Mouse (Mus musculus) layer of hippocampus, adult 11-12 months (tissue): Measurements from ENCODE around the gene Gm15217.

Experiments
- DNase-seq: peaks from one replicate; pipeline ENCODE4 v3.0.0; 2022; ENCODE audit warnings: low spot score

The Gm15217 gene

DNA sequence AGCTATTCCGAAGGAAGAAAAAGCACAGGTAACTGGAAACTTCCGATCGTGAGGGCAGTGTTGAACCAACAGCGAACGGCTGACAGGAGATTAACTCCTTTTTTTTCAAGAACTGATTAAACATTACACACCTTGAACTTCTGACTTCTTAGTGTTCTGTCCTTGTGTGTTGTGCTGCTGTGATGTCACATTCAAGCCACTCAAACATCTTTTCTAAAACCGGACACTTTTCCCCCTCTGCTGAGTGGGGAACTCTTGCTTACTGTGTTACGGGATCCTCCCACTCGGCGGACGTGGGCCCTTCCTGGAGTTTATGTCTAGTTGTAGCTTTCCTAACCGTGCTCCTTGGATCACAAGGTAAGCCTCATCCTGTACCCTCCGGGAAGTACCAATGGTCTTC is at the start of gene Gm15217:
TSS of gene Gm15217 (plus strand) at position 130 of the 400 bp plus-strand sequence.
- DNase-seq, result no peak

DNA sequence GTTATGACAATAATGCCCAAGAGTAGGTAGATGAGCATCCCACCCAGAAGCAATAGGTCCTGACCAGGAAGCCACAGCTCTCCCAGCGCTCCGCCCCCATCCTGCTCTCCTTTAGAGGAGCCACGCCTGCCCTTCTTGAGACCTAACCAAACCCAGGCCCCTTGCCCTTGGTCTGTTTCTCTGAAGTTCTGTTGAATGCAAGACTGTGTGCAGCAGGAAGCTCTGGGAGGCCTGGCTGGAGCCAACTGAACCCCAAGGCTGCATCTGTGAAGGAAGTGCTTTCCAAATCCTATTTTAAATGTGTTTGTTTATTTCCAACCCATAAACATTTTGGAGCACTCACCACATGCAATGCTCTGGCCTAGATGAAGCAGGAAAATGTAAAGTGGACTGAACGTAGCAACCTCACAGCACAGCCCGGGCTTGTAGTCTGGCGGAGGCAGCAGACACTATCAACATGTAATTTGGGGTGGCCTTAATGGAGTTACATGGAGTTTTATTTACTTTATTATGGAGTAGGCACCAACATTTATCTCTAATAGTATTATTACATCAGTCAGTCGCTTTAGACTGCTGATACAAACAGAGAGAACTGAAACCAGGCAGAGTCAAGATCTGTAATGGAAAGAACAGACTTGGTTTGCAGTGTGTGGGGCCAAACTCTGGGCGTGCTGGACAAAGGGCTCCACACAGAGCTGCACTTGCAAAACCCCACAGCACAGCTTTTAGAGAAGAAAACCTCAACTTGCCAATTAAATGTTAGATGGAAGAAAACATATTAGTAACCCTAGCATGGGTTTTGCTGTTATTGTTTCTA is 45.6 kb upstream of the Gm15217 start:
- DNase-seq, result no peak

DNA sequence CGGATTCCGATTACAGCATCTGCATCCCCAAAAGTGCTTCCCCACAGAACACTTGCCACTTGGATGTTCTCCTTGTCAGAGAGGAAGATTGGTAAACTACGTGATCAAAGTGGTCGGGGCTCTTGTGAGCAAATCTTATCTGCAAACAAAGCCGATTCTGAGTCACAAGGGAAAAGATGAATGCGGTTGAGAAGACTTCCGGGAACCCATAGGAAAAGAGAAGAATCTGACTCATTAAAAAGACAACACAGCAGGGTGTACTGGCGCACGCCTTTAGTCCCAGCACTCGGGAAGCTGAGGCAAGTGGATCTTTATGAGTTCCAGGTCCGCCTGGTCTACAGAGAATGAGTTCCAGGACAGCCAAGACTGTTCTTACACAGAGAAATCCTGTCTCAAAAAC is 40.4 kb upstream of the Gm15217 start:
- no peak for DNase-seq

DNA sequence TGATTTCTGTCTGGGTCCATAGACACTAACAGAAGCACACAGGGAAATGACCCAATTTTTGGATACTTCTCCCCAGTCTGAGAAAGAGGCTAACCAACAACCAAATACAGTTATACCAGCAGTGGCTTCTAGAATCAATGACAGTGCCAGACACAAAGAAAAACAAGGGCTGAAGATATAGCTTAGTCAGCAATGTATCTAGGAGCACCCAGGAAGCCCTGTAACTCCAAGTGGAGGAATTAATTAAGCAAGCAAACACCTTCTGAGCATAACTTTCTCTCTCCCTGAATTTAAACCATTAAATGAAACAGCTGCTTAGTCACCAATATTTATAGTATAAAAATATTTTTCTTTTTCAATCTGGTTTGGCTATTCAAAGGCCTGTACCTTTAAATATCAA is 34.5 kb upstream of the Gm15217 start:
- no peak for DNase-seq

DNA sequence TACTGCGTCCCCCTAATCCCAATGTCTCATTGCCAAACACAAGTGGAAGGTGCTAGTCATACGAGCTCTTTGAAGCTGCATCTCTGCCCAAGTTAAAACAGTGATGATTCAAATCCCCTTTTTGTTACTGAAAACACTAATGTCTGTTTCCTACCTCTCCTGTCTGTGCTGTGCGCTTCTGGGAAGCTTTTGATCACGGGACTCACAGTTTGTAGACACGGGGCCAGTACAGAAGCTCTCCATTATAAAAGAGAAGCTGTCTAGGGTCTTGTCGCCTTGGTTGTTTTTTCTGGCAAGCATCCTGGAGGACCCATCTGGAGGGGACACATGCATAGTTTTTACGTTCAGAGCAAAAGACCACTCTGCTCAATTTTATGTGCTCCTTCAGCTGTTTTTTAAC is 21.9 kb upstream of the Gm15217 start:
- DNase-seq, result no peak

DNA sequence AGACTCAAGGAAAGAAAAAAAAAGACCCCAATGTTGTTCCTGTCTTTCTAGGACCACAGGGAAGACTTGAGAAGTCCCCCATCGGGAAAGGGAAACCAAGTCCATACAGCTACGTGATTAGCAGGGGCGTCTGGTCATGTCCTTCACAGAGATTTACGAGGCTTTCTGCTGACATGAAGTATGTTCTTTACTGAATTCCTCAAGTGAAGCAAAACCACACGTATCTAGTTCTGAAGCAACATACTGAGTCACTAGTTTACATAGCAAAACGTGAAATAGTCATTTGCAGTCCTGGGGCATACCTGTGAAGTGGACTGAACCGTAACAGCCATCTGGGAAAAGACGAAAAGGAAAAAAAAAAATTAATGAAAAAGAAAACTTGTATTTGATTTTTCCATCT is 21.5 kb upstream of the Gm15217 start:
- no peak for DNase-seq

DNA sequence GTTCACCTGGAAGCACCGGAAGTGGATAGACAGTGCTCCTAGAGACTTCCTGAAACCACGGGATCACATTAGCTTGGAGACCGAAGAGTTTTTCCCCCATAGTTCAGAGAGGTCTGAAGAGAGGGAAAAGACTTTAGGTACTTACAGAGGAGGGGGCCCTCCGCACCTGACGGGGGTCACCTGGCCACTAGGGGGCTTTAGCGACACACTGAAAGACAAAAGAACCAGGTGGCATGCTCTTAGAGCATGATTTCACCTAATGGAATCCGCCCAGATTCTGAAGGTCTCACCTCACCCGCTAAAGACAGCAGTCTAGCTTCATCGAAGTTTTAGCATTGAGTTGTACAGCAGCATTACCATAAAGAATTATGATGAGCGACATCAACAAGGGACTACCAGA is 16.0 kb upstream of the Gm15217 start:
- DNase-seq, result no peak

DNA sequence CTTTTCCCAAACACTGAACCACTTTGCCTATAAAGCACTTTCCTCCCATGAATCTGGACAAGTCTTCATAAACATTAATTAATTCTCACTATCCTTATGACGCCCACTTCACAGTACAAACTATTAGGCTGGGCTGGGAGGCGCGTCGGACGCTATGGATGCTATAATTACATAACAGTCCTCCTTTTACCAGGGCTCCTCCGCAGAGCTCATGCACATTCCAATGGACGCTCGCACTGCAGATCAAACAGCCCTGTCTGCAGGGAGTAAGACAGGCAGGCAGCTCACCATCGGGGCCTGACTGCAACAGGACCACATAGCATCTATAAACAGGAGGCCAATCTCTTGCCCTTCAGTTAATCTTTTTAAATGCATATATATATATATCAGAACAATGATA is 6.8 kb upstream of the Gm15217 start:
- no peak for DNase-seq

DNA sequence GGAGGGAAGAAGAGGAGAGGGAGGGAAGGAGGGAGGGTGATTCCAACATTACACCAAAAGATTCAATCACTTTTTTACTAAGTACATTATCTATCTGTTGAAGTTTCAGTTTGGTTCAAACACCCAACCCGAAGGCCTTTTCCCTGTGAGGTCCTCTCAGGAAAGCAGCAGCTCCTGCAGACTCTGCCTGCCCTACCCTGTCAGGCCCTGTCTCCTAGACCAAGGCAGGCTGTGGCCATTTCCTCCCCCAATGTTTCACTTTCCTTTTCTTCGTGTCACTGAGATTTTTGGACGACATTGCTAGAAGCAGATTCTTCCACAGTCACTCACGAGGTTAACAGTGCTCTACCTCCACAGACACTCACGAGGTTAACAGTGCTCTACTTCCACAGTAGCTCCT is 3.4 kb upstream of the Gm15217 start:
- no peak for DNase-seq

DNA sequence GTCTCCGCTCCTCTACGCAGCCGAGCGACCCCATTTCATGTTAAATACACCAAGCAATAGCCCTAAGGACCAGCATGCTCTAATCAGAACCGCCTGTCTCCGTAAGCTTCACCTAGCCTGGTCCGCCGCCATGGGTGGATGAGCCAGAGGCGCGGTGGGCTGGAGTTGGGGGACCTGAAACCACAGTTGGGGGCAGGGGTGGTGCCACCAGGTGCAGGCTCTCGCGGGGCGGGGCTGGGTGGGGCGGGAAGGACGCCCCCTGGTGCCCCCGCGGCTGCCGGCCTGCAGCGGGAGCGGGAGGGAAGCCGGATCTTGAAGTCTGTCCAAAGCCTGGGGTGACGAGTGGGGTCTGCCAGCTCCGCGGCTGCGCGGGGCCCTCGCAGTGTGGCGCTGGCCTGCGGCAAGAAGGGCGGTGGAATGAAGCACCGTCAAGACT is 1.1 kb downstream of the Gm15217 start:
- no peak for DNase-seq

DNA sequence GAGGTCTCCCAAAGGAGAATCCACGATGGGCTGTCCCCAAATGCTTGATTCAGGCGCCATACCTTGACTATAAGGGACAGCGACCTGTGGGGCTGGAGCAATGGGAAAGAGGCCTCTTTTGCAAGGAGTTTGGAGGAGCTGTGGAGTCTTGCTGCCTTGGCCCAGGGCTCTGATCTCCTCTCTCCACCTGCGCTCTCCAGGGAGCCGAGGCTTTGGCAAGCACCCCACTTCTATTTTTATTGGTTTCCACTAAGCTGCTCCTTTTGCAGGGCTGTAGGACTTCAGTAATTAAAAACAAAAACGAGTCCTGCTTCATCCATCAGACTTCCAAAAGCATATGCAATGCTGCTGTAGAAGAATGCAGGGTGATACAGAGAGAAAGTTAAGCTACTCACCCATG is 2.2 kb downstream of the Gm15217 start:
- DNase-seq, result no peak

DNA sequence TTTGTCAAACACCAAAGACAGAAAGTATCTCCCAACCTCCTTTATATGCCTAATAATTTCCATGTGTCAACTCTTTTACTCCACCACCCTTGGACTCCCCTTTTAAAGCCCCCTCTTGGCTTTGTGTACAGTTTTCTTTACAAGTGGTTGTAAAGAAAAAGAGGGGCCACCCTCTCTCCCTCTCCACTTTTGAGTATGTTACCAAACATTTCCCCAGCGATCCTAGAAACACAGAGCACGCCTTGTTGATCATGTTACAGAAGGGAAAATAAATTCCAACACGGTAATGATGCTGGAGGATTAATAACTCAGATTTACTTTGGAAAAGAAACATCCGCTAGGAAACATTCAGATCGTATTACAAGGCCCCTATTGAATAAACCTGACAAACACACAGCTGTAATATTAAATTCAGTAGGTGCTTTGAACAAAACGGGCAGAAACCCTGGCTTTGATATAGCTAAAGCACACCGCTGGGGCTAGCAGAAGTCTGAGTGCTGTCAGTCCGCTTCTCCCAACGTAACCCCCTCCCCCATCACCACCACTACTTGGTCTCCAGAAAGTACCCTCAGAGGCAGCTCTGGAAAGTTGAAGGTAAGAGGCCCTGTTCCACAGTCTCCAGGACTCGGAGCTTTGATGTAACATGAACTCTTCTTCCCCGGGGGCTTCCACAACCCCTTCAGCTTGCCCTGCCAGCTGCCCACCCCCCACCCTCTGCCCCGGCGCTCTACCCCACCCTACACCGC is 5.9 kb downstream of the Gm15217 start:
- no peak for DNase-seq

DNA sequence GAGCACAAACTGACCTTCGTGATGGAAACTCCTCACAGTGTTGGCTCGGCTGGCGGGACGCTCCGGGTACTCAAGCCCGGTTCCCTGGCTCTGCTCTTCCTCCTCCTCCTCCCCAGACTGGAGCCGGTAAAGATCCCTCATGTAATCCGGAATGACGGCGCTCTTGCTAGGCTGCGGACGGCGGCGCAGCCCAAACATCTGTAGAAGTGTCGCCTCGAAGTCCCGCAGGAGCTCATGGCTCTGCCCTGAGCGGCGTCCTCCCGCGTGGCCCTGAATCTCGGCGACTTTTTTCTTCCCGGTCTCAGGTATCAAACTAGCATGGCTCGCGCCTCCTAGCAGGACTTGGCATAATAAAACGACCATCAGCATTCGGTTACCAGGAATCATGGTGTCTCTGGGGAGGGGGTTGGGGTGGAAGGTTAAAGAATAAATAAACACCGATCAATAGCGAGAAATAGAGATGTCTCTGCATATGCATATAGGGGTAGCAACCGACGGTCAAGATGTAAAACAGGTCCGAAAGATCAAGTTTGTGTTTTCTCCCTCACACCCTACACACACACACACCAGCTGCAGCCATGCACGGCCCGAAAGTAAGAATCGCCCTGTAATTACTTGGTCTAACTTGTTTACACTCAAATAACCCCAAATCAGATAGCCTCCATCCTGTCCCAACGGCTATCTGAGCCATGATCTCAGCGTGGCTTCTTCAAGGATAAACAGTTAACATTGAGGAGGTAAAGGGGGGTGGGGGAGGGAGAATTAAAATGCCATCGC is 6.7 kb downstream of the Gm15217 start:
- no peak for DNase-seq

DNA sequence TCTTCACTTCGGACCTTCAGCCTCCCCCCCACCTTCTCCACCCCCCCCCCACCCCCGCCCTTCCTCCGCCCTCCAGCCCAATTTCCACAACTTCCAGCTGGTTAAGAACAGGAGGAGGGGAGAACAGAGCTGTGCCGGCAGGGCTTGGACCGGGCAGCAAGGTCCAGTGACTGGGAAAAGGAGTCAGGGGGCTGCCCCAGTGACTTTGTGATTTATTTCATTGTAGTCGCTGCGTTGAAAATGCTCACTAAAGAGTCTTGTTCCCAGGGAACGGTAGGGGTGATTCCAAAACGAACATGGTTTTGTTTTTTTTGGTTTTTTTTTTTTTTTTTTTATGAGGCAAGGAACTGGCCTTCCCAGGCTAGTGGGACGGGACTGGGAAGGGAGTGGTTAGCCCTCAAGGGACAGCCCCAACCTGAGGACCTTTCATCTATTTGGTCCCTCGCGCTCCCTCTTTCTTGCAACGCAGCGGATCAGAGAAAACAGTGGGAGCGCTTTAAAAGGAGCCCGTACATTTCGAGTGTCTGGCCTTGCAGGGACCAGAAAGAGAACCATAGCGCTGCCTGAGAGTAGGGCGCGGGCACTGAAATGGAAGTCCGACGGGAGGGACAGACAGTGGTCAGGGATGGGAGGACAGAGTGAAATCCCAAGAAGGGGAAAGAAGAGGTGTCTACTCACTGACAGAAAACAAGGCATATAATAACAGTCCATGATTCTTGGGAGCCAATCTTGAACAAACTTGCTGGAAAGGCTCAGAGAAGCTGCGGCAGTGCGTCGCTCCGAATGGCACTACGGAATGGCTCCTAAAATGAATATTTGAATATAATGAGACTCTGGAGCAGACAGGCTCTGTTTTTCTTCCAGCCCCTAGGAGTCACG is 7.5 kb downstream of the Gm15217 start:
- no peak for DNase-seq

DNA sequence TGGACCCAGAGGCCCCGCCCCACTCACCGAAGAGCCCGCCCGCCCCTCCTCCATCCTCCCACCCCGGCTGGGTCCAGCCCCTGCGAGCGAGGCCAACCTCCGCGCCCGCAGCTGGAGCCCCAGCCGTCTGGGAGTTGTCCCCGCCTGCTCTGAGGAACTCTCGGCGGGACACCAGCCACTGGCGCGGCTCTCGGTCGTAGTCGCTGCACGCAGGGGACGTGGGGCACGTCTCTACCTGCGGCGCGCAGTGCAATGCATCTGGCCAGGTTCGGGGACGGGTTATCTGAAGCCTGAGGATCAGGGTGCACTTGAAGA is 8.1 kb downstream of the Gm15217 start:
- DNase-seq, result peak; percentile 12

DNA sequence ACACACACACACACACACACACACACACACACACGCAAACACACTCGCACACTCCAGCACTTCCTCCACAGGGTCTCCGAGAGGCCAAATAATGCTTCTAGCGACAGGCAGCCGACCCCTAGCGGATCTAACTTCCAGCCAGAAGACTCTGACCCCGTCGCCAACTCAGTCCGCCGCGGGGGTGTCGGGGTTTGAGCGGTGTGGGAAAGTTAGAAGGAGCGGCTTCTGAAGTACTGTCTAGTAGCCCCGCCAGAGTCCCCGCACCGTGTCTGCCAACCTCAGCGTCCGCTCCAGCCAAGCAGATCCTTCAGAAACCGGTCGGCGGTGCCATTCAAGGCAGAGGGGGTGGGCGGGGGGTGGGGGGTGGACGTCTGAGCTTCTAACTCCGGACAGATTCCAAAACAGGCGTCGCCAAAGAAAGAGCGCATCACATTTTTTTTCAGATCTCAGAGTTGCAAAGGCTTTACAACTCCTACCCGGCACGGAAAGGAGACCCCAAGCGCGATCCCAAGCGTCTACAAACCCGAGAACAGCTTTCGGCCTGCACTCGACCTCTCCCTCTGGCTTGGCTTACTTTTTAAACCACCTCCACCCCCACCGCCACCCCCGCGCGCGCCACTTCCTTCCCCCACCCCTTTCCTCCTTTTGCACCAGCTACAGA is 8.7 kb downstream of the Gm15217 start:
- DNase-seq, result no peak

DNA sequence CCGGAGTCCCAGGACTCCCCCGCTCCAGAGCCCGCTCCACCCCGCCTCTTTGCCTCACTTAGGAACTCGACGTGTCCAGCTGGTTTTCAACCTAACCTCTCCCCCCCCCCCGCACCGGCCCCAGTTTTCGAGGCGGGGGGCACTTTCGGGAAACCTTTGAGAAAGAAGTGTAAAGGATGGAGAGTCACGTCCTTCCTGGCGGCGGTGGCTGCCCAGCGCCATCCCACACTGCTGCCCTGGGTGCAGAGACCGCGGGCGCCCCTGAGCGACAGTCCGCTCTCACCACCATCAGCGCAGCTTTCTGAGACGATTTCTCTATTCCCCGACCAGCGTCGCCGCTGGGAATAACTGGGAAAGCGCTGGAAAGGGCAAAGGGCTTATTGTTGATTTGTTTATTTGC is 9.4 kb downstream of the Gm15217 start:
- DNase-seq, result no peak

DNA sequence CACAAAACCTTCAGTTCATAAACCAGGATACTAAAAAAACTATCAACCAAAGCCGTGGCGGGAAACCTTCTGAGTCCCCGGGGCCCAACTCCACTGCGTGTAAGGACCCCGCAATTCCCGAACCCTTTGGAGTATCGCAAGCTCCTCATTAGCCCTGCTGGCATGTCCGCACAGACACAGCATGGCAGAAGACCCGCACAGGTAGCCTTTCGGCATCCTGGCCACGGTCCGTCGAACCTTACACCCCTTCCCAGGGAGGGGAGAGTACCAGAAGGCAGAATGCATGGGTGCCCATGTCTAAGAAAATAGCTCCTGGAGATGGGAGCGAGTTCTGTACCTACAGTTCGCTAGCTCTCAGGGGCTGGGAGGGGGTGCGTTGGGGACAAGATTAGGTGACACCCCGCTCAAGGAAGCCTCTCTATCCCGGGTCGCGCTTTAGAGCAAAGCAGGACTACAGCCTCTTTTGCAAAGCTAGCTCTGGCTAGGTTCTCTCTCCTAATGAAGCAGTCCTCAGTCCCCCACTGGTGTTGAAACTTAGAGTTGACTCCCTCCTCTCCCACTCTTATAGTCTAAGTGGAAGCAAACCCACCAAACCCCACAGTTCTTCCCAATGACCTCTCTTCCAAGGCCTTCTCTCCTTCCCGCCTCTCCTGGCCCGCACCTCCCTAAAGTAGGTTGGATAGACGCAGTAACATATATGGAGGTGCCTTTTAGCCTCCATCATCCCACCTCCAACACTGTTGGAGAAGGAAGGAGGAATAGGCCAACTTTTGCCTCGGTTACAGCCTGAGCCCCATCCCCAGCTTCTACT is 10.4 kb downstream of the Gm15217 start:
- no peak for DNase-seq

DNA sequence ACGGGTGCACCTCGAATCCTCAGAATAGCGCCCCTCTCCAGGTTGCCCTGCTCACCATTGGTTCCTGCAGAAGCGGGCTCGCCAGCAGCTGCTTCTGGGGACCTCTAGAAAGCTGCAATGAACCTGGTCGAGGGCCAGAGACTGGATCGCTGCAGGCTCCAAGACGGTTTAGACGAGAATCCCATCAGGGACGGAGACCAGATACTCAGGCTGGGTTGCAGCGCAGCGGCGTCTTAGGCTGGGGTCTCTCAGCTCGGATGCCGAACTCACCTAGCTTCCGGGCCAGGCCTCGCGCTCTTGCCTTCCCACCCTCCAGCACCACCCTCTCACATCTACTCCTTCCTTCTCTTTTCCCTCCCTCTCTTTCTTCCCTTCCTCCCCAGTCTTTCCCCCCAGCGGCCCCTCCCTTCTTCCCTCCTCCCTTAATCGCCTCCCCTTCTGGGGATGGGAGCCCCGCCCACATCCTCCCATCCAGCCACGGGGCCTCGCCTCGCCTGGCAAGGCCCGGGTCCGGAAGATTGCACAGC is 11.1 kb downstream of the Gm15217 start, which contains the start of gene Bmp4:
TSS of gene Bmp4 (minus strand) at position 421 of the 527 bp plus-strand sequence.
- DNase-seq, result no peak

DNA sequence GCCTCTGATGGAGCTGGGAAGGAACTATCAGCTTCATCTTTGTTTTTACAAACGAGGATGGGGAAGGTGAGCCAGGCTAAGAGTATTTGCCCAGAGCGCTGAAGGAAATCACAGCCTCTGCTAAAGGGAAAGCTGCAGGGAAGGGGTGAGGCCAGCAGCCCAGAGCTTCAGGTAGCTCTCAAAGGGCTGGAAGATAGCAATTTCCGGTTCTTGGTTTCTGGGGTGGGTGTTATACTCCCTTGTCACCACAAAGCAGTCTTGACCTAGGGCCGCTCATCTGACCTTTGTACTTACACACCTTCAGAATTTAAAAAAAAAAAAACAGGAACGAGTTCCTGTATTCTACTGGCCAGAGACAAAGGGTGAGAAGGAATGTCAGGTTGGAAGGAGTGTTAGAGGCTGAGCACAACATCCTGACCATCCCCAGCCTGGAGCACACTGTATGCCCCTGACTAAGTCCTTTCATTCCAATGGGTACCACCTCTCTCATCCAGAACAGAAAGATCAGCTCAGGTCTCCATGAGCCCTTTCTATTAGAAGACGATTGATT is 12.5 kb downstream of the Gm15217 start:
- no peak for DNase-seq
